Mouse (Mus musculus): ENCODE measurements at regions not wholly inside any gene's neighbourhood (a gene's known extent, or its start where the extent isn't known, plus 50 kb on each side); places are given as distances from the start of the nearest gene placed in this dataset.
A peak's percentile ranks its signal among the peaks of the same experiment; 100 is the strongest.

GRCm38 (mm10) chr4:105467811-105468210 lies 310.7 kb downstream of the Plpp3 start:
- DNase-seq = no peak

DNA sequence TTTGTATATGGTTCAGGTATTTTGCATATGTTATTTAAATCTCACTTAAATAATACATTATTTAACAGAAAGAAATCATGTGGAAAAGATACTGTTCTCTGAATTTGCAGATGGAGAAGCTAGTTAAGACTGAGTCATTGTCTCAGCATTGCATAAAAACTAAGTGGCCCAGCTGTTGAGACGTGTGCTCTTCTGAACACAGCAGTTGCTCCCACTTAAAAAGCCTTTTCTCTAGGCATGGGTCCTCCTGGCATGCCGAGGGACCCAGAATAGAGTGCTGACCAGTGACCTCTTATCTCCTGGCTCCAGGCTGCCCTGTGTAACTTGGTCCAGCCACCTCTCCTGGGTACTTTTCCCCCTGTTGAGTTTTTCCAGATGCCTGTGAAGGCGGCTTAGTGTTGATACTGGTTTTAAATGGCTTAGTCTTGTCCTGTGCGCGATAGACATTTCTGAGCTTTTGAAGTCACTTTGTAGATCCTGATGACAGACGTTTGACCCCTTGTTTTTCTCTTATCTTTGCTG lies 312.2 kb downstream of the Plpp3 start:
- DNase-seq = no peak

DNA sequence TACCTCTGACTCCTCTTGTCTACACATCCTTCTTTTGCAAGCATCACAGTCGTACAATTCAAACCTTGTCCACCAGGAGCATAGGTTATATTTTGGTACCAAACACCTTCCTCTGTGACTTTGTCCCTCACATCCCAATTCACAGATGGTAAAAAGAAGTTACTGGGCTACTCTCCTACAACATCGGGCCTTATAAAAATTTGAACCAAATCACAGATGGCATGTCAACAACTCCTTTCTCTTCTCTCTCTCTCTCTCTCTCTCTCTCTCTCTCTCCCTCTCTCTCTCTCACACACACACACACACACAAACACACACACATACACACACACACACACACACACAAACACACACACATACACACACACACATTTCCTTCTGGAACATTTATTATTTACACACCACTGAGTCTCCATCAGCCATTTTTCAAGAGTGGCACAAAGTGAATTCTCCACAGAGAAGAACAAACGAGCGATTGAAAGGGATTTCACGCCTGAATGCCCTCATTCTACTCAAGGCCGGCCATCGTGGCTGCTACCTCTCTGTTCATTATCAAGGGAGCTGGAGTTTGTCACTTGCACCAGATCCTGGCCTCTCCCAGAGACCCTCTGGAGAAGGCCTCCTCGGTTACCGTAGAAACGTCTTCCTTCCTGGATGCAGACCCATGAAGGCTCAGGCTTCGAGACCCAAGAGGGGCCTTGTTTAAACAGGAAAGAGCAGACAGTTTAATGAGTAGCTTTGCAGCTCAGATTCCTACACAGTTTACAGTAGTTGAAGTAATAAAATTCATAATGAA lies 314.7 kb upstream of the Gm12728 start:
- DNase-seq = no peak

DNA sequence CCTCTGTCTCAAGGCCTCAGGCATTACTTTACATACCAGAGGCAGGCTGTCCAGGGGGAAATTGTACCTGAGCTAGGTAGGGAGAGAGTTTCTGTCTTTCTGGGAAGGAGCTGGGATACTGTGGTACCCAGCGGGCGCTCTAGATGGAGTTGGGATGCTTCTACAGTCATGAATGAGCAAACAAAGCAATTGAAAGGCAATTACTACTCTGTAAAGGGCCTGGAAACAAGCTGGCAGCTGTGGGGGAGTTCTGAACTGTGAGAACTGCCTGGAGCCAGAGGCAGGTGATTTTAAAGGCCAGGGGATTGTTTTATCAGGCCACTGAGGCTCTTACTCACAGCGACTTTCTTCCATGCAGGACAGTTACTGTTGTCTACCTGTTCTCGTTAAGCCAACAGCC lies 313.3 kb upstream of the Gm12728 start:
- DNase-seq = no peak

GRCm38 (mm10) chr4:105486376-105486775 lies 303.3 kb upstream of the Gm12728 start:
- no peak for DNase-seq

GRCm38 (mm10) chr4:105496176-105496575 lies 293.5 kb upstream of the Gm12728 start:
- DNase-seq = no peak

GRCm38 (mm10) chr4:105506190-105506589 lies 283.5 kb upstream of the Gm12728 start:
- DNase-seq = no peak

GRCm38 (mm10) chr4:105507221-105507620 lies 282.4 kb upstream of the Gm12728 start:
- no peak for DNase-seq

GRCm38 (mm10) chr4:105509091-105509490 lies 280.6 kb upstream of the Gm12728 start:
- DNase-seq = no peak

- DNase-seq = no peak
Observed at GRCm38 (mm10) chr4:105510406-105510805, 279.3 kb upstream of the Gm12728 start.

GRCm38 (mm10) chr4:105525135-105525534 lies 264.5 kb upstream of the Gm12728 start:
- no peak for DNase-seq

DNA sequence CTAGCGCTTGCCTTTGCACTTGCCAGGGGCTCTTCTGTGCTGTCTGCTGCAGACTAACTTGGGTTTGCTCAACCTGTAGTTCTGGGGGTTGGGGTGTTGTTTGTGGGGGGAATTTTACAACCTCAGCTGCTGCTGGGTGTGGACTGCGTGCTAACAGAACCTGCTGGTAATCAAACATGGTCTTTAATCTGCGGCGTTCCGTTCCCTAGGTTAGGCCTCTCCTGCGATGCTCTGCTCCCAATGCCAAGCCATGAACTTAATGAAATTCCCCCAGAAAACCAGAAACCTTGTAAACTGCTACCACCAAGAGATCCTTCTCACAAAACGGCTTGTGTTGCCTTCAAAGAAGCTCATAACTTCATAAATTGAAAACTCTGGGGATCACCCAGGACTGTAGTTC lies 262.9 kb upstream of the Gm12728 start:
- DNase-seq = no peak

DNA sequence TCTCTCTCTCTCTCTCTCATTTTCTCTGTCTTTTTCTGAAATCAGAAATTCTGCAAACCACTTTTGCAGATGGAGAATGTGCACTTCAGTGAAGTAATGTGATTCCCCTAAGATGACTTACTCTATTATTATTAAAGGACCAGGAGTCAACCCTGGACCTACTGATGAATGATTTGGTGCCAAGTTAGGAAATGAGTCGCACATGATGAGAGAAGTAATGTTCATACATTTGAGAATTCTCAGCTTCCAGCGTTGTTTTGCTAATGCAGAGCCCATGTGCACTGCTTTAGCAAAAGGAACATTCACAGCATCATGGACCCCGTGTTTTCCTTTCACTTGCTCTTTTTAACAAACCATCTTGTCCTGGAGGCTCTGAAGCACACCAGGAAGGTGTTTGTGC lies 262.4 kb upstream of the Gm12728 start:
- no peak for DNase-seq

DNA sequence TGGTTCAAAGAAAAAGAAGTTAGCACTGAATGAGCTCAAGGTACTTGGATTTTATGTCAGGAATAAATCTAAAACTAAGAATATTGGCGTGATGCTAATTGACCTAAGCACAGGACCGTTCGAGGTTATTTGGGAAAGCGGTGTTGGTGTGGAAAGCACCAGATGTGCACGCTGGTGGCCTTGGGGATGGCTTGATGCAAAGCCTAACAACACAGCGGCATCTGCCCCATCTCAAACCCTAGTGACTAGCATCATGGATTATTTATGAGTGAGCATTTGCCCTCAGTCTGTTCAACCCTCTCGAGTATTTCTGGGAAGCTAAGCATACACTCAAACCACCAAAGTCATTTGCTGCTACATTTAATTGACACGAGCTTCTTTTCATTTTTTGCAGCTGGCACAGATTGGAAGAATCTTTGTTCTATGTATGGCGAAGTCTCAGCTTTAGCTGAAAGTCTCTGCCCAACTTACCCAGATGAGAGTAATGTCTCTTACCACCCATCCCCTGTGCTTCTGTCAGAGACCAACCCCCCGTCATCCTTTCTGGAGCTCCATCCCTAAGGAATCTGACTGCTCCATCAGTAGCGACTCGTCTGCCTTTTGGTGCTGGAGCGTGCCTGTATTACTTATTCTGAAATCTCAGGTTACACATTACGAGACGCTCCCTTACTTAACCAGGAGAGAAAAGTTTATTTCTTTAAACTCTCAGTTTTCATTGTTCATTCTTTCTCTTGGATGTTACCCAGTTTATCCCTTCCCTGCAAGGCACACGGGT lies 257.8 kb upstream of the Gm12728 start:
- DNase-seq = no peak

DNA sequence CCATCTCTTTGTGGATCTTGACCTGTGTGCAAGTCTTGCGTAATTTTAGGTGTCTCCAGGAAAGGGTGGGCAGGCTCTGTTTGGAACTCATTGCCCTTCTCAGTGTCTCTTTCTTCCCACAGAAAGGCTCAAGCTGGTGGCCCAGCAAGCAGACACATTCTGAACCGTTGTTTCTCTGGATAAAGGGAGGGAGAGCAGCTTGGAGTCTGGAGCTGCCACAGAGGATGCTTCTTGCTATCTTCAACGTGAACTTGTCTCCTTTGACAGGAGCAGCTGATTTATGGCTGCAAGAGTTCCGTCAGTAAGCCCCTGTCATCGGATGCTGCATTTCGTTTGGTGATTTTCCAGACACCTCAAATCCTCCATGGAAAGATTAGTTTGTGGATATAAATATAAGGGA lies 254.2 kb upstream of the Gm12728 start:
- DNase-seq = no peak

GRCm38 (mm10) chr4:105545486-105545885 lies 244.2 kb upstream of the Gm12728 start:
- no peak for DNase-seq

GRCm38 (mm10) chr4:105549744-105550440 lies 239.8 kb upstream of the Gm12728 start:
- no peak for DNase-seq

DNA sequence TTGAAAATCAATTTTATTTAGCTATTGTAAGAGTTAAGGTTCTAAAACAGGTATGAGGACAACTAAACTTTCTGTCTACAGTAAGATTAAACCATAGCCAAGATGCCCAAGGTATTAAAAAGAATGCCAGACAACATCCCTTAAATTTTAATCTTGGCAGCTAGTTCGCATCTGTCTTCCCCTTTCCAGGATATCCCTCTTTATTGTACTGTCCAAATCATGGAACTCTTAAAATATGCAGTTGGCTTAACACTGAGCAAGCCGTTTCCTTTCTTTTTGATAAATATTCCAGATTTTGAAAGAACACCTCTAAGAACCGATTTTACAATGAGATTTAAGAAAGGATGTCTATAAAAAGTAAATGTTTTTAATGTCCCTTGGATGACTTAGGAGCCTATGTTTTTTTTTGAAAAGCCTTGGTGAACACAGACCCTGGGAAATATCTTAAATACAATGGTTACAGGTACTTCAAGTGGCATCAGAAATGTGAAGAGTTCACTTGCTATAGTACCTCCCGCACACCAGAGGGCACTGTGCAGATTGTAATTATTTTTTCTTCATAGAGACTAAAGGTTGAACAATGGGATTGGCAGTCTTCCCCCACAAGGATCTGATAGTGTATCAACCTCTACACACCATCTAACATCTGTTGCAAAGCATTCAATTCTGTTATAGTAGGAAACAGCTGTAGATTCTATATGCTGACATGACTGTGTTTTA lies 237.5 kb upstream of the Gm12728 start:
- DNase-seq = no peak

- no peak for DNase-seq
Observed at GRCm38 (mm10) chr4:105554994-105555393, 234.7 kb upstream of the Gm12728 start.

DNA sequence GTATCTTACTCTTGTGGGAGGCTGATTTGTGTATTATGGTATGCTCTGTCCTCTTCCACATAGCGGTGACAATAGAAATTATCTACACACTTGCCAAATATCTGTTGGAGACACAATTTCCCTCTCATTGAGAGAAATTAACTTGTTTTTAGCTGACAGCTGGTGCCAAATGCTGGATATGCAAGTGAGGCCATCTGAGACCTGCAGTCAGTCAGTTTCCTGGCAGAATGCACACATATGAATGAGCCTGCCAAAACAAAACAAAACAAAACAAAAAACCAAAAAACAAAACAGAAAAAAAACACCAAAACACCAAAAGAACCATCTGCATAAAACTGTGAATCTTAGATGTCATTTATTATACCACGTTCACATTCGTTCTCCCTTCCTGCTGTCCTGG lies 233.7 kb upstream of the Gm12728 start:
- no peak for DNase-seq

- peak; percentile 22 for DNase-seq
Observed at GRCm38 (mm10) chr4:105557396-105557795, 232.3 kb upstream of the Gm12728 start.

GRCm38 (mm10) chr4:105560055-105560454 lies 229.6 kb upstream of the Gm12728 start:
- DNase-seq = no peak
